Mouse (Mus musculus): ENCODE data around the gene Bola1.
"Not testable (repeated sequence)": the region's sequence is repeated elsewhere in the genome, so short reads cannot be mapped to it uniquely, and the experiment has no call there.

Gene Bola1

GRCm38 (mm10) chr3:96230910-96231757, 11.6 kb upstream of the Bola1 start:
- in situ Hi-C loops (cut with MboI; ENCODE audit: low pct_unique_long_range_greater_than_20kb in 1 of 2, low sequenced_read_pairs in 2 of 2, unreplicated experiment in 1 of 2): no loop called here

GRCm38 (mm10) chr3:96230404-96230803, 10.9 kb upstream of the Bola1 start:
- in situ Hi-C loops (cut with MboI; ENCODE audit: low pct_unique_long_range_greater_than_20kb in 1 of 2, low sequenced_read_pairs in 2 of 2, unreplicated experiment in 1 of 2): no loop called here

GRCm38 (mm10) chr3:96228828-96229227, 9.3 kb upstream of the Bola1 start:
- in situ Hi-C loops (cut with MboI; ENCODE audit: low pct_unique_long_range_greater_than_20kb in 1 of 2, low sequenced_read_pairs in 2 of 2, unreplicated experiment in 1 of 2): no loop called here

GRCm38 (mm10) chr3:96226695-96227648, 7.5 kb upstream of the Bola1 start:
- in situ Hi-C loops (cut with MboI; ENCODE audit: low pct_unique_long_range_greater_than_20kb in 1 of 2, low sequenced_read_pairs in 2 of 2, unreplicated experiment in 1 of 2): no loop called here

- in situ Hi-C loops (cut with MboI; ENCODE audit: low pct_unique_long_range_greater_than_20kb in 1 of 2, low sequenced_read_pairs in 2 of 2, unreplicated experiment in 1 of 2): no loop called here
Observed at GRCm38 (mm10) chr3:96225421-96225820, 5.9 kb upstream of the Bola1 start.

- in situ Hi-C loops (cut with MboI; ENCODE audit: low pct_unique_long_range_greater_than_20kb in 1 of 2, low sequenced_read_pairs in 2 of 2, unreplicated experiment in 1 of 2): no loop called here
Observed at GRCm38 (mm10) chr3:96222774-96223173, 3.3 kb upstream of the Bola1 start.

GRCm38 (mm10) chr3:96221640-96222038, 2.1 kb upstream of the Bola1 start:
- in situ Hi-C loops (cut with MboI; ENCODE audit: low pct_unique_long_range_greater_than_20kb in 1 of 2, low sequenced_read_pairs in 2 of 2, unreplicated experiment in 1 of 2): no loop called here

GRCm38 (mm10) chr3:96220765-96221639, 1.5 kb upstream of the Bola1 start, which contains the start of the genes Hist2h2ac and Hist2h2be:
Hist2h2ac (minus strand) TSS chr3:96220880.
Hist2h2be (plus strand) TSS chr3:96221119.
- in situ Hi-C loops (cut with MboI; ENCODE audit: low pct_unique_long_range_greater_than_20kb in 1 of 2, low sequenced_read_pairs in 2 of 2, unreplicated experiment in 1 of 2): no loop called here

- in situ Hi-C loops (cut with MboI; ENCODE audit: low pct_unique_long_range_greater_than_20kb in 1 of 2, low sequenced_read_pairs in 2 of 2, unreplicated experiment in 1 of 2): not testable (repeated sequence)
Observed at GRCm38 (mm10) chr3:96220131-96220764, 739 bp upstream of the Bola1 start.

- in situ Hi-C loops (cut with MboI; ENCODE audit: low pct_unique_long_range_greater_than_20kb in 1 of 2, low sequenced_read_pairs in 2 of 2, unreplicated experiment in 1 of 2): no loop called here
Observed at GRCm38 (mm10) chr3:96219191-96219641, 293 bp downstream of the Bola1 start.

GRCm38 (mm10) chr3:96209242-96209641, 10.3 kb downstream of the Bola1 start:
- in situ Hi-C loops (cut with MboI; ENCODE audit: low pct_unique_long_range_greater_than_20kb in 1 of 2, low sequenced_read_pairs in 2 of 2, unreplicated experiment in 1 of 2): no loop called here

- in situ Hi-C loops (cut with MboI; ENCODE audit: low pct_unique_long_range_greater_than_20kb in 1 of 2, low sequenced_read_pairs in 2 of 2, unreplicated experiment in 1 of 2): no loop called here
Observed at GRCm38 (mm10) chr3:96207819-96208218, 11.7 kb downstream of the Bola1 start.

GRCm38 (mm10) chr3:96199731-96200130, 19.8 kb downstream of the Bola1 start:
- in situ Hi-C loops (cut with MboI; ENCODE audit: low pct_unique_long_range_greater_than_20kb in 1 of 2, low sequenced_read_pairs in 2 of 2, unreplicated experiment in 1 of 2): no loop called here

GRCm38 (mm10) chr3:96198601-96199251, 20.8 kb downstream of the Bola1 start:
- in situ Hi-C loops (cut with MboI; ENCODE audit: low pct_unique_long_range_greater_than_20kb in 1 of 2, low sequenced_read_pairs in 2 of 2, unreplicated experiment in 1 of 2): not testable (repeated sequence)

- in situ Hi-C loops (cut with MboI; ENCODE audit: low pct_unique_long_range_greater_than_20kb in 1 of 2, low sequenced_read_pairs in 2 of 2, unreplicated experiment in 1 of 2): no loop called here
Observed at GRCm38 (mm10) chr3:96198181-96198580, 21.3 kb downstream of the Bola1 start.

GRCm38 (mm10) chr3:96197129-96197749, 22.3 kb downstream of the Bola1 start:
- in situ Hi-C loops (cut with MboI; ENCODE audit: low pct_unique_long_range_greater_than_20kb in 1 of 2, low sequenced_read_pairs in 2 of 2, unreplicated experiment in 1 of 2): no loop called here
